In the genomic region with DNA sequence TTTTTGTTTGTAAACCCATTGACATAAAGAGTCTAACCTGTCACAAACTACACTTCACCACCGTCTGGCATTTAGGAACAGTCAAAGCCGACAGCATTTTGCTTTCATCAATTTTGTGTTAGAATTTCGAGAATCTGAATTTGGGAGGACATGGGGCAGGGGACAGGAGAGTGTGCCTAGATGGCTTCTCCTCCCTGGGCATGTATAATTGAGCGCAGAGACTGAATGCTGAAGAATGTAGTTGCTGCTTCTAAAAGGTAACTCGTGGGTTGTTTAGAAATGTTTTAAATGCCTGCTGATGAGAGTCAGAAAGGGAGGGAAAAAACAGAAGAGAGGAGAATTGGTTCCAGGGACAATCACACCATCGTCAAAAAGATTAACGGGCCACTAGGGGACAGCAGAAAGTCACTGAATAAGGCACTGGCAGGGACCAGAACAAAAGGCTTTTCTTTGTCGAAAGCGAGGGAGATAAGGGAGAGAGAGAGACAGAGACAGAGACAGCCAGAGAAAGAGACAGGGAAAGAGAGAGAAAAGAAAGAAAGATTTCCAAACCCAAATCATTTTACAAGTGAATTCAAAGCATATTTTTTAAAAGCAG, we compare ENCODE assay signal across 8 mouse cellular contexts.
DNase-seq lines count a peak whose midpoint lies in the region.

No protein-coding gene starts in this region.

- intact Hi-C loops in heart, postnatal 10 days (cut with DNase I), result loop anchor here (2.0 to 10.0 kb wide), 4 partner anchors 342 to 660 kb away; no protein-coding TSS in a partner anchor

- peak; percentile 19 for DNase-seq in urinary bladder, postnatal 25 days (ENCODE audit: low spot score)
- DNase-seq in urinary bladder, adult 2 months (ENCODE audit: low spot score), result no peak
- peak; percentile 88 for DNase-seq in embryo, embryonic 10 days (ENCODE audit: low spot score)
- DNase-seq in heart, postnatal 10 days, result peak; percentile 36 to 46
- peak; percentile 51 to 63 for DNase-seq in kidney, postnatal 4 days
- DNase-seq in lung, postnatal 25 days (ENCODE audit: low spot score), result peak; percentile 40
- DNase-seq in thymus, adult 18-20 months, result no peak
- DNase-seq in c-Kit-positive CD71-positive TER-119-positive erythroid progenitor cells, embryonic 14.5 days (ENCODE audit: low spot score), result no peak

Comparison
In these comparisons a context has a peak if more than half of its experiments do, and no peak if none do; other contexts are left out.
1. DNase-seq: peak in urinary bladder, postnatal 25 days (single experiment), embryo, embryonic 10 days (single experiment), heart, postnatal 10 days (2 of 2), kidney, postnatal 4 days (2 of 2) and lung, postnatal 25 days (single experiment); none in urinary bladder, adult 2 months (single experiment), thymus, adult 18-20 months (0 of 2) and c-Kit-positive CD71-positive TER-119-positive erythroid progenitor cells, embryonic 14.5 days (single experiment).